Mouse (Mus musculus): Measurements from ENCODE around the gene Cdk10.
"Not testable (repeated sequence)": the region's sequence is repeated elsewhere in the genome, so short reads cannot be mapped to it uniquely, and the experiment has no call there.

The Cdk10 gene

GRCm38 (mm10) chr8:123224278-123225266 is at the start of gene Cdk10:
Gene Cdk10, plus strand, starts transcription at chr8:123224842.
- in situ Hi-C loops (cut with MboI, MseI): loop anchor here in 1 of 2 experiments (10.0 kb wide), 1 partner anchor 350 kb away; no protein-coding TSS in a partner anchor

- in situ Hi-C loops (cut with MboI, MseI): loop anchor here in 1 of 2 experiments (10.0 kb wide), 1 partner anchor 57 kb away; no protein-coding TSS in a partner anchor
Observed at GRCm38 (mm10) chr8:123181391-123181790, 43.3 kb upstream of the Cdk10 start.

GRCm38 (mm10) chr8:123185566-123186409 is 38.9 kb upstream of the Cdk10 start, which contains the start of gene Dpep1:
Gene Dpep1, plus strand, starts transcription at chr8:123186242.
- in situ Hi-C loops (cut with MboI, MseI): loop anchor here in 1 of 2 experiments (5.0 to 10.0 kb wide), 2 partner anchors 43 to 61 kb away; no protein-coding TSS in a partner anchor

DNA sequence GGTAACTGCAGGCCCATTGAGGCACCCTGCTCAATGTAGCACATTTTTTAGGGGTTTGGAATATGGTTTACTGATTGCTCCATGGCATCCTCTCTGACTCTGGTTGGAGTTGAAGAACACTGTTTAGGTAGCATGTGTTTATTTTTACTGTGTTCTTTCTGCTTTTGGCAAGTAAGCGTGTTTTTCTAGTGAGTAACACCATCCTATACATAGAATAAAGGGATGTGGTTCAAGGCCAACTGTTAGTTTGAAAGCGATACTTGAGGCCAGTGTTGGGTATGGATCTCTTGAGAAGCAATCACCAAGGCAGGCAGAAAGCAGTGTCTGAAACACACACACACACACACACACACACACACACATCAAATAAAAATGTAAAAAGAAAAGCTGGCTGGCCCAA is 36.6 kb upstream of the Cdk10 start:
- in situ Hi-C loops (cut with MboI, MseI): loop anchor here in 1 of 2 experiments (5.0 to 10.0 kb wide), 2 partner anchors 46 to 63 kb away; no protein-coding TSS in a partner anchor

- in situ Hi-C loops (cut with MboI, MseI): loop anchor here in 1 of 2 experiments (5.0 to 10.0 kb wide), 2 partner anchors 47 to 64 kb away; no protein-coding TSS in a partner anchor
Observed at GRCm38 (mm10) chr8:123188841-123189240, 35.8 kb upstream of the Cdk10 start.

- in situ Hi-C loops (cut with MboI, MseI): loop anchor here (5.0 kb wide), 2 partner anchors 43 to 228 kb away; no protein-coding TSS in a partner anchor
Observed at GRCm38 (mm10) chr8:123190678-123191077, 34.0 kb upstream of the Cdk10 start.

GRCm38 (mm10) chr8:123191908-123192307 is 32.7 kb upstream of the Cdk10 start:
- in situ Hi-C loops (cut with MboI, MseI): loop anchor here (5.0 kb wide), 2 partner anchors 45 to 230 kb away; no protein-coding TSS in a partner anchor

DNA sequence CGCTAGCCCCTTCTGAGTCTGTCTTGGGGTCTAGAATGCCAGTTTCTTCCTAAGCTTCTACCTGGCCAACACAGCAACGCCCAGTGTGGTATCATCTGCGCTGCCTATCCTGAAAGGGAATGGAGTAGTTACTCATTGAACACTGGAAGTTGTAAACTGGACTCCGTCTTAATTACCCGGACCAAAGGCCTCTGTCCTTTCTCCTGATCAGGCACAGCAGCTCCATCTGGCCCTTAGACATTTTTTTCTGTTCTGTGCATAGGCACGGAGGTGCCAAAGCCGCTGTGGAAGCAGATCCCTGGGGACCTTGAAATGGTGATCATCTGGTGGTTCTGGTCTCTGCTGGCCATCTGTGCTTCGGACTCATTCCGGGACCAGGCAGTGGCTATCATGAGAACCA is 30.9 kb upstream of the Cdk10 start:
- in situ Hi-C loops (cut with MboI, MseI): loop anchor here (5.0 kb wide), 2 partner anchors 46 to 231 kb away; no protein-coding TSS in a partner anchor

DNA sequence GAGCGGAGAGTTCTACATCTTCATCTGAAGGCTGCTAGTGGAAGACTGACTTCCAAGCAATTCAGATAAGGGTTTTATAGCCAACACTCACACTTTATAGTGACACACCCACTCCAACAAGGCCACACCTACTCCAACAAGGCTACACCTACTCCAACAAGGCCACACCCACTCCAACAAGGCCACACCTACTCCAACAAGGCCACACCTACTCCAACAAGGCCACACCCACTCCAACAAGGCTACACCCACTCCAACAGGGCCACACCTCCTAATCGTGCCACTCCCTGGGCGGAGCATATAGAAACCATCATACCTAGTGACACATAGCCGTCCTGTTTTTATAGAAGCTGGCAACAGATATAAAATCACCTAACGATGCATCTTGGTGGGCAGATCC is 27.6 kb upstream of the Cdk10 start:
- in situ Hi-C loops (cut with MboI, MseI): not testable (repeated sequence)

GRCm38 (mm10) chr8:123199864-123200263 is 24.8 kb upstream of the Cdk10 start:
- in situ Hi-C loops (cut with MboI, MseI): loop anchor here in 1 of 2 experiments (5.0 kb wide), 1 partner anchor 88 kb away; no protein-coding TSS in a partner anchor

DNA sequence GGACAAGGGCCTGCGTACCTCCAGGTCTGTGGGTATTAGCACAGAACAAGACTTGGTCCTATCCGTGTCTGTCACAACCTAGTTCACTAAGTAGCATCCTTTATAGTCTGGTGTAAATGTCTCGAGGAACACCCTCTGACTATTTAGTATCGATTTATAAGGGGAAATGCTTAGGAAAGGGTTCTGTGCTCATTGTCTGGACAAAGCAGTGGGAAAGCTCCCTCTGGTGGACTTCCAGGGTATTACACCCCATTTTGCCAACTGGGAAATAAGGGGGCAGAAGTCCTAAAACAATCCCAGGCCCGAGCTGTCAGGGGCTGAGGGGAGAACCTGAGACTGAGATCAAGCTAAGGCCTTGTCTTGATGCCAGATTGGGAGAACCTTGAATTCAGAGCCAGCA is 22.4 kb upstream of the Cdk10 start:
- in situ Hi-C loops (cut with MboI, MseI): loop anchor here in 1 of 2 experiments (5.0 kb wide), 1 partner anchor 90 kb away; no protein-coding TSS in a partner anchor

DNA sequence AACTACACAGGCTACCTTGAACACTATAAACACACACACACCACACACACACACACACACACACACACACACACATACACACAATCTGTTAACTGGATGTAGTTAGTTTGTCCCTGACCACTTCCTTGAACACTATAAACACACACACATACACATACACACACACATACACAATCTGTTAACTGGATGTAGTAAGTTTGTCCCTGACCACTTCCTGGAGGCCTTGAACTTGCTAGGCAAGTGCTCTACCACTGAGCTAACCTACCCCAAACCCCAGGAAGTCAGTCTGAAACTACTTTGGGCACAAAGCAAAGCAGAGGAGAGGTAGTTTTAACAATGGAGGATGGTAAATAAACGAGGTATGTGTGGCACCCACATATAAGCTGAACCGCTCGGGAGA is 21.1 kb upstream of the Cdk10 start:
- in situ Hi-C loops (cut with MboI, MseI): loop anchor here in 1 of 2 experiments (5.0 kb wide), 1 partner anchor 91 kb away; no protein-coding TSS in a partner anchor

DNA sequence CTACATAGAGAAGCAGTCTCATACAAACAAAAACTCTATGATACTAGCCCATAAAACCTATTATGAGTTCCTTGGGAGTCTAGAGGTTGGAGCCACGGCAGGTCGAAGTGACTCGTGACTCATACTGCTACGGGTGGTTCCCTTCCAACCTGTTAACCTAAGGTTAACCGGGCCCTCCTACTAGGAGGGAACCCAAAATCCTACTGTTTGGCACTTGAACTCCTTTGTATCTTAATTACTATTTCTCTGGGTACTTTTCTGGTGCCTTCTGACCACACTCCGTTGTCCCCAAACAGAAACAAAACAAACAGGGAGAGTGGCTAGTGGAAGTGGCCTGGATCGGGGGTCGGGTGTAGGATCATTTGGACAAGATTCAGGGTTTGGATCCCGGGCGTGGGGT is 12.8 kb upstream of the Cdk10 start:
- in situ Hi-C loops (cut with MboI, MseI): no loop called here

- in situ Hi-C loops (cut with MboI, MseI): no loop called here
Observed at GRCm38 (mm10) chr8:123212321-123213117, 12.1 kb upstream of the Cdk10 start, which contains the start of the genes Chmp1a and Spata33. Gene Chmp1a, minus strand, starts transcription at chr8:123212763. Gene Spata33, plus strand, starts transcription at chr8:123212832.

GRCm38 (mm10) chr8:123213118-123213772 is 11.4 kb upstream of the Cdk10 start:
- in situ Hi-C loops (cut with MboI, MseI): no loop called here

DNA sequence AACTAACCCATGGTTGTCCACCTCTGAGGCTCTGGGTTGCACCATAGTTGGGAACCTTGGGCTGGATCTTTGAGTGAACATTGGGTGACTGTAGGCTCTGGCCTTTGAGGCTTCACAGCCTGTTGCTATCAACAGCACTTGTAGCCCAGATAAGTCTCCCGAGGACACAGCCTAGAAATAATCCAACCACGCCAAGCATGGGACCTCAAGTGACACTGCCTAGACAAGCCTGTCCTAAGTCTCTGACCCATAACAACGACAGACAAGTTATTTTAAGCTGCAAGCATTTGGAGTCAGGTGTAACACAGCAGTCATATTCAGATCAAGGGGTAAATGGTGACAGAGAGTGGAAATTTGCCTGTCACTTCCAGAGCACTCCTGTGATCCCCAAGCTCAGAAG is 9.2 kb upstream of the Cdk10 start:
- in situ Hi-C loops (cut with MboI, MseI): no loop called here

DNA sequence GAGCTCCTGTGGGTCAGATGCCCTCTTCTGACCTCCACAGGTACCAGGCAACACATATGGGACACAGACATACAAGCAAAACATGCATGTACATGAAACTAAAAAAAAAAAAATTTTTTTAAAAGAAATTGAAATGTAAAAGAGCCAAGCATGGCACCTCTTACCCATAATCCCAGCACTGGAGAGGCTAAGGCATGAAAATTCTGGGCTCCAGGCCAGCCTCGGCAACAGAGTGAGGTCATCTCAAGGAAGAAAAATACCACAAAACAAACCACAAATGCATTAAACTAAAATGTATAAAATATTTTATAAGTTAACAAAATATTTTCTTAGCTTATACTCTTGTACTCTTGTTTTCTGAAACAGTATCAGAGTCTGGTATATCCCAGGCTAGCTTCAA is 3.7 kb upstream of the Cdk10 start:
- in situ Hi-C loops (cut with MboI, MseI): loop anchor here in 1 of 2 experiments (10.0 kb wide), 1 partner anchor 354 kb away; no protein-coding TSS in a partner anchor

DNA sequence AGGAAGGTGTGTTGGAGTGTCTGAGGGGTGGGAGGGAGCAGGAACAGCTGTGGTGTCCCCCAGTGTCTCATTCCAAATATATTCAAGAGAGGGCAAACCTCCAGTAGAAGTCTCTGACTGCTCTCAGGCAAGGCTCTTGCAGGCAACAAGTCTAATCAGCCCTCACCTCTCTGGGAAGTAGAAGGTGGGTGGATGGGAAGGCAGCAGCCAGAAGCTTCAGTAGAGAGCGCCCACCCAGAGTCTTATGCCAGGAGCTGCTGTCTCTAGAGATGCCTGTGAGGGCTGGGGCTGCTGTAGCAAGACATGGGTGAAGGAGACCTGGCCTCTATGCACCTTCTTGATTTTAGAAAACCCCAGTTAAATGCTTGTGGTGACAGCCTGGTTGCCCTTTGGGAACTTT is 3.8 kb downstream of the Cdk10 start:
- in situ Hi-C loops (cut with MboI, MseI): loop anchor here in 1 of 2 experiments (10.0 kb wide), 1 partner anchor 346 kb away; no protein-coding TSS in a partner anchor

DNA sequence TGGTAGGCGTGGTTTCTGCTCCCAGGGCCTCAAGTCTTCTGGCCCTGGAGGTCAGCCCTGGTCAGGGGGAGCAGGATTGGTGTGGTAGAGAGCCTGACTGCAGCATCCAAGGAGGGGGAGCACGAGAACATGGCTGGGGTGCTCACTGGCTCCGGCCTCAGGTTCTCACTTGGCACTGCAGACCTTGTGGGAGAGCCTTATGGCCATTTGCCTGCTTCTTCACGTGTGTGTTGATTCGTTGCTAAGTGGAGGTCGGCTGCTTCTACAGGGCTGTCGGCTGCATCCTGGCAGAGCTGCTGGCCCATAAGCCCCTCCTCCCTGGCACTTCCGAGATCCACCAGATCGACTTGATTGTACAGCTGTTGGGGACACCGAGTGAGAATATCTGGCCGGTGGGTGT is 5.7 kb downstream of the Cdk10 start:
- in situ Hi-C loops (cut with MboI, MseI): loop anchor here in 1 of 2 experiments (5.0 kb wide), 1 partner anchor 87 kb away; the partner anchor contains the start of gene Fanca

Data from T-helper 17 cell (primary cell).